Mouse (Mus musculus): ENCODE data around the gene Dntt.

Gene Dntt

DNA sequence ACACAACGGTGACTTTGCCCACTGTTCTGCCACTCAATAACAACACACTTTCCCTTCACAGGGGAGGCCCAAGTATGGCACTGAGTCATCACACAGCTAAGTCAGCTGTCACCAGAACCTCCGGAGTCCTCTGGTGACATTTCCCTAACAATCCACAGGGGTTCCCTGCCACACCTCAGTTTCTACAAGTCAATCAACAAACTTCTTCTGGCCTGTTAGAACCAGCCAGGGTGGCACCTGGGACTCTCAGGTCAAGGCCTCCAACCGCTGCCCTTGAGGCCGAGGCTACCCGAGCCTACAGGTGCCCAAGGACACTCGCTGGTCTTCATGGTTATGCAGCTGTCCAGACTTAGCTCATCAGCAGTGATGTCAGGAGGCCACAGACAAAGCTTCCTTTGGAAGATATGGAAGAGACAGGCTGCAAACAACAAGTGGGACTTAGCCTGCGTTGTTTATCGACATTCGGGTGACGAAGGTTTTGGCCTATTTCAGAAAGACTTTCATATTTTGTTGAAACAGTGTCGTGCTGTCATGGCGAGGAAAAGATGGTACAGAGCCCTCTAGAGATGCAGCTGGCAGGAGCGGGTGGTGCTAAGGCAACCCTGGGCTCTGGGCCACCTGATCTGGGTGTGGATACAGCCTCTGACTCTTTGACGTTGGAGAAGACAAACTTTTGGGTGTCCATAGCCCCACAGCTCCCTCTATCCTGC lies 44.8 kb downstream of the Dntt start:
- DNase-seq, result no peak

DNA sequence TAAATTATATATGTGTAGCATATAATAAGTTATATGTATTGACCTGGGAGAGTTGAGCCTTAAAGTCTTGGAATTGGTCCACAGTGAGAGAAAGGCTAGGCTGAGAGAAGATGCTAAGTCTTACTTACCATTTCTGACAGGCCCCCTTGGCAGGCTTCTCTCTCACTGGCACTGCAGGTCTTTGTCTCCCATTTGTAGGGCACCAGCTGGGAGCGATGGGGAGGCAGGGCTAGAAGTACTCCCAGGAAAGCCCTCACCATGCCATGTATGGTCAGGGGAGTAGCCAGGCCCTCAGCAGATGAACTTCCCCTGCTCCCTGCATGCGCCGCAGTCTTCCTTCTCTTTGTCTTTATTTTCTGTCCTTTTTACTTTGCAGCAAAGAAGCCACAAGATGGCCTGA lies 47.8 kb downstream of the Dntt start, which contains the start of gene Opalin:
Gene Opalin, minus strand, starts transcription at position 208 of the 400 bp plus-strand sequence.
- DNase-seq, result no peak

DNA sequence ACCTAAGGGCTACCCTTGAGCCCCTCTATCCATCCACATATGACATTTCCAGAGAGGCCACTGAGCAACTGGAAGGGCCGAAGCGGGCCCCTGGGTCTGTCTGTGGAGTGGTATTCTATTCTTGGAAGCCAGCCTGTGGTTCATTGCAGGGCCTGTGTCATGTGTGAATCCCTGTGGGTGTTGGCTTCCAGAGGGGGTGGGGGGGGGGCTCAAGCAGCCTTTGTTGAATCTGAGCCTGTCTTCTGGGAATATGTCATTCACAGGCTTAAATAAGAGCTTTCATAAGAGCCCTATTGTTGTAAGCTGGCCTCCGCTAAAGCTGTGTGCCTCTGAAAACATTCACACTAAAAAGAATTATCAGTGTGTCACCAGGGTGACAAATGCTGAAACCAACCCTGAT lies 52.5 kb downstream of the Dntt start:
- no peak for DNase-seq

GRCm38 (mm10) chr19:41083646-41084045 lies 54.6 kb downstream of the Dntt start:
- no peak for DNase-seq

DNA sequence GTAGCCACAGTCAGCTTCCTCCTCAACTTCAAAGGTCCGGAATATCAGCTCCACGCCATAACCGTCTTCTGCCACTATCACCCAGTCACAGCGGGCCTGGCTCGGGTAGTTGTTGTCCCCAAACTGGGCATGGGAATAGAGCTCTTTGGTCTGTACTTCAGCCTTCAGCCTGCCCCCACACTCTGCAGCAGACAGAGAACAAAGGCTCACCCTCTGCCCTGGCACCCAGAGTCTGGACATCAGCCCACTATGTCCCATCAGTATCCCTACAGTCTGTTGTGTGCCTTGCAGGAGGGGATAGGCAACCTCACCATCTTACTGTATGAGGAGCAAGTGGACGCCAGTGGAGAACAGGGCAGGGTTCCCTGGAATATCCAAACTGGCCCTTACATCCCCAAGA lies 57.2 kb downstream of the Dntt start:
- no peak for DNase-seq

DNA sequence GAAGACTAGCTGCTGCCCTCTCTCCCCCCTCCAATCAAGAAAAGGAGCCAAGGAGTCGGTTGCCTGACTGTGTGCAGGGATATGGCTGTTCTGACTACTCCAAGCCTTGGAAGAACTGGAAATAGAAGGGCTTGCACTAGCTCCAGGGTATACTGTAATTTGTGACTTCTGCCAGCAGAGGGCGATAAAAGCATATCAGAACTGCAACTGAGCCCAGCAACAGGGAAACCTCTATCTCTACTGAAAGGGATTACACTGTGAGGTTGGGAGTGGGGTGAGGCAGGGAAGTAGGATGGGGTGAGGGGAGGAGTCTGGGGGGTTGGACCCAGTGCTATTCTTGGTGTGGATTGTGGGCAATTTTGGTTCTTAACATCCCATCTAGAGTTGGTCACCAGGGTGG lies 57.6 kb downstream of the Dntt start:
- DNase-seq, result peak; percentile 80 to 84

- DNase-seq, result no peak
Measured at GRCm38 (mm10) chr19:41087901-41088300, 58.8 kb downstream of the Dntt start.

GRCm38 (mm10) chr19:41088491-41088890 lies 59.4 kb downstream of the Dntt start:
- no peak for DNase-seq

DNA sequence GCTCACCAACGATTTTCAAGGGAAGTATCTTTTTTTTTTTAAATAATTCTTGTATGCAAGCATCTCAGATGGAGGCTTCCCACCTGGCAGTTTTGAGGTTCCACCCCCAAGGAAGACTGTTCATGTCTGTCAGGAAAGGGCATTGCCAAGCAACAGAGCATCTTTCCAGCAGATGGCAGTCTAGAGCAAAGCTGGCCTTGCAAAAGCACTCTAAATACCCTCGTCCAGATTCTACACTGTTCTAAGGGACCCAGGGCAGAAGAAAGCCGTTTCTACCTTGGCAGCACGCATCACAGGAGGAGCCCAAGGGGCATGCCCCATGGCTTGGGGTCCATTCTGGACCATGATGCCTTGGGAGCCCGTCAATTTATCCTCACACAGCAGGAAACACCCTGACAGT lies 60.8 kb downstream of the Dntt start:
- DNase-seq, result peak; percentile 69 to 73

DNA sequence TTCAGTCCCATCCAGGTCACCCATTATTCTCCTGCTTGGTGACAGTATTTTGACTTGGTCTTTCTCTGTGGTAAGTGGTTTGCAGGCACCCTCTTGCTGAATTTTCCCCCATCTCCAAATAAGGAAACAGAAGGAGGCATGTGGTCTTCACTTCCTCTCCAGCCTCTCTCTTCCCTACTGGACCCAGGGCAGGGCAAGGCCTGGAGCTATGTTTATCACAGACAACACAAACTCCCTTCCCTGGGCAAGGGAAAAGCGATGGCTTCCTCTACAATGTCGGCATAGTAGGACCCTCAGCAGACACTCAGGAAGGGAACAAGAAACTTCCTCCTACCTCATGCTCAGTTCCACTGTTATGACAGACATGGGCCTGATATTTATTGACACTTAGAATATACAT lies 62.8 kb downstream of the Dntt start:
- no peak for DNase-seq

DNA sequence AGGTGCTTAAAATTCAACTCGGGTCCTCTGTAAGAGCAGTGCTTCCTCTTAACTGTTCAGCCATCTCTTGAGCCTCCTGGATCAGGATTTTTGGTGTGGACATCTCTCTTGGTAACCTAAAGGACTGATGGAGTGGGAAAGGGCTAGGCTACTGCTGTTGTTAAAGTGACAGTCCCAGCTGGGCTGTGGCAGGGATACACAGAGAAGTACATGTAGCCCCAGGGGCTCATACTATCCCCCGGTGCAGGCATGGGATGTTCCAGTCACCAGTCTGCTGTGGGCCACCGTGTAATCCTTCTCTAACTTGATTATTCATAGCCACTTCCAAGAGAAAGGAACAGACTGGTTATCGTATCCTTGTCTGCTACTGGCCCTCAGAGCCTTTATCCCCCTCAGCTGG lies 68.0 kb downstream of the Dntt start:
- DNase-seq, result no peak

DNA sequence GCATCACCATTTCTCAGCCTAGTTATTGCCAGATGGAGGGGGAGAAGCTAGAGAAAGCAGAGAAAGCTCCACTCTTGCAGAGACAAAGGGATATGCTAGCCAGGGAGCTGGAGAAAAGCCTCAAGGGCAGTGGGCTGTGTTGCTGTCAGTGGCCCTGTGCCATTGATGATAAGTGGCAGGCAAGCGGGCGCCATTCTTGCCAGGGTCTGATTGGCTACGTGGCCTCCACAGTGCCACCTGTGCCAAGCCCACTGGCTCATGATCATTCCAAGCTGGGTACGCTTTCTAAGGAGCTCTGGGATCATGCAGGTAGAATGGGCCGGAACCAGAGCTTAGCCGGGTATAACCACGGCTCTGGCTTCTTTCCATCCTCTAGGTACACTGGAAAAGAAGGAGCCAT lies 71.8 kb downstream of the Dntt start:
- peak; percentile 55 to 56 for DNase-seq

DNA sequence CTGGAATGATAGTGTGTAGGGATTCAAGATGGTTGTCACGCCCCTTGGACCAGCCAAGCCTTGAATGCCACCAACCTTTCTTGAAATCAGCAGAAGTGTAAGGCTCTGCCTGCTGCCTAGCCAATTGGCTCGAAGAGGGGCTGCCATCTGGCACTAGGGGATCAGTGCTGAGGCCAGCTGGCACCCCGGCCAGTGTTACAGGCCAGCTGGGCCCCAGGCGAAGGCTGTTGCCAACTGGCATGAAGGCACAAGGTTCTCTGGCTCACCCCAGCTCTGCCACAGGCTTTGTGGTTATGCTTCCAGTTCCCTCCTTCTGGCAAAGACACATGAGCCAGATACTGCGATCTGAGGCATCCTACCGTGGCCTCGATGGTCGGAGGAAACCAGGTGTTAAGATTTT lies 72.3 kb downstream of the Dntt start:
- peak; percentile 93 to 97 for DNase-seq

DNA sequence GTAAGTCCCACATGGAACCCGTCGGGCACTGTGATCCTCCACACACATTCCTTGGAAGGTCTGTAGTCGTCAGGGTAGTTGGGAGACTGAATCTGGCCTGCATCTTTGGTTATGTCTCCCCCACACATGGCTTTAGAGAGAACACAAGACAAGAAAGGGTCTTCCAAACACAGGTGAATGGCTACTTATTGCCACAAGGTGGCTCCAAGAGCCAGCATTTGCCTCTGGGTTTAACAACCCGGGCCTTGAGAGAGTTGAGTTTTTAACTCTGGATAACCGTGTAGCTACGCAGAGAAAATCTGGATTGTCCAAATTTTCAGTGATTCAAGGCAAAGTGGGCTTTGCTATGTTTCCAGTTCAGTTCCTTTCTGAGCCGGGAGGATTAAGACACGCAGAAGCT lies 75.8 kb downstream of the Dntt start:
- DNase-seq, result no peak

DNA sequence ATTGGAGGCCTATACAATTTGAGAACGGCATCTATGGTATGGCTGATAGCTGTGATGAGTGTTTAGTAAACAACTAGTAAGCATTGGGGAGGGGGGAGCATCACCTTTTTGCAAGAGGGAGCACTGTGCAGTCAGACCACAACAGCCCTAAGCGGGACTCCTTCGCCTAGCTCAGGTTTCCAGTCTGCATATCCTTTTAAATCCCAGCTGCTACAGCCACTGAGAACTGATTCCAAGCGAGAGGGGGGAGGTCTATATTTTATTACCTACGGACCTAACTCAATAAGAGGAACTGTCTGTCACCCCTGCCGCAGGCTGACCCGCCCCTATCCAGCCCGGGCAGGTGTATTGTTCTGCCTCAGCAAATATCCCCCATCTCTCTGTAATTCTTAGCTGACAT lies 78.5 kb downstream of the Dntt start:
- DNase-seq, result no peak

DNA sequence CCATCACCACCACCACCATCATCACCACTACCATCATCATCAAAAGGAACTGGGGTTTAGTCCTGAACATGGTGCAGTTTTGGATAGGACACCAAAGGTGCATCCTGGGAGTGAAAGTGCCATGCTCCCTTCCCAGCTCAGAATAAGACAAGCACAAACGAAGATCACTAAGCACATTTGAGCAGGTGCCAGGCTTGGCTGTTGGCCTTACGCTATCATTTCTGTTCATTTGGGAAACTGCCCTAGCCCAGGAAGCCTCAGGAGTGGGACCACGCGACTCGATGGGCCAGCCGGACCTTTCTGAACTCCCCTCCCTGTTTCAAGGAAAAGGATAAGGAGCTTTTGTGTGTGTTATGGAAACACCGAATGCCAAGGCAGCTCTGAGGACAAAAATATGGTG lies 79.6 kb downstream of the Dntt start:
- no peak for DNase-seq
